Mouse (Mus musculus): ENCODE results near the gene Tktl1. TPM values are rescaled to one million over a fixed set of nuclear protein-coding genes. Genes with fewer than 3 reads are reported as not detected.
"Not testable (repeated sequence)": the region's sequence is repeated elsewhere in the genome, so short reads cannot be mapped to it uniquely, and the experiment has no call there.

The Tktl1 gene
- polyA plus RNA-seq (2012; ENCODE audit: insufficient read depth, low replicate concordance): not detected in 2 replicates

DNA sequence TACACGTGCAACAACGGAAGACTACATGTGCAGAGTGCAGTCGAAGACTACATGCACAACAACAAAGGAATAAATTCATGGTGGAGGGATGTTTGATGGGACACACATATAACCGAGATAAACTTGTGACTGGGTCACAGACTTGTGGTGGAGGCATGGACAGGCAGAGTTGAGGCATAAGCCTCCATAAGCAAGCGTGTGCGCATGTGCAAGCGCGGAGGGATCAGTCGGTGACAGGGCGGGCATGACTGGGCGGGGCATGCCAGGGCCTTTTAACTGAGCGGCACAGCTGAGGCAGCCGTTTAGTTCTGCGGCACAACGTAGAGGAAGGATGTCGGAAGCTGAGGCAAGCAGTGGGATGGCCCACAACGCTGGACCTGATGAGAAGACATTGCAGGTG lies at the start of gene Tktl1:
Tktl1 (plus strand) TSS at position 301 of the 400 bp plus-strand sequence.
- Histone ChIP-seq H3K4me1 (no peaks in the 10 kb centered on the region), H3K4me3 (replicated peaks) (no peak within 1 kb of the TSS), H3K9me3 (peaks cover 11% of the 10 kb centered on the region; the same call in 1 of the 2 replicates), H3K27me3 (replicated peaks) (peaks cover 12% of the 10 kb centered on the region), H3K36me3 (replicated peaks; ENCODE audit: low read length) (no peaks in the 10 kb centered on the region)
- no peak for TF ChIP-seq GATA1 (IDR thresholded peaks at IDR 0.05; ENCODE audit: borderline replicate concordance, low read length)
- no peak for TF ChIP-seq FLI1 (IDR thresholded peaks at IDR 0.05; ENCODE audit: low read length)

- H3K36me3 ChIP-seq (replicated peaks; ENCODE audit: low read length); H3K4me1 ChIP-seq; H3K9me3 ChIP-seq; H3K4me3 ChIP-seq (replicated peaks): not testable (repeated sequence)
- H3K27me3 ChIP-seq (replicated peaks): peaks cover 40% of the 10 kb centered on the region
These were observed 41.8 kb upstream of the Tktl1 start, which contains the start of gene Mecp2 for GRCm38 (mm10) chrX:74135263-74135662. Gene Mecp2 (minus strand): TSS chrX:74135363.

- no peak for TF ChIP-seq GATA1 (IDR thresholded peaks at IDR 0.05; ENCODE audit: borderline replicate concordance, low read length)
- TF ChIP-seq FLI1 (IDR thresholded peaks at IDR 0.05; ENCODE audit: low read length): no peak
- Histone ChIP-seq H3K9me3 (no peaks in the 10 kb centered on the region), H3K27me3 (replicated peaks) (peaks cover 6% of the 10 kb centered on the region), H3K4me1 (no peaks in the 10 kb centered on the region), H3K4me3 (replicated peaks) (no peak within 1 kb of the TSS), H3K36me3 (replicated peaks; ENCODE audit: low read length) (no peaks in the 10 kb centered on the region)
These were observed 9.3 kb upstream of the Tktl1 start, which contains the start of gene Tex28 for GRCm38 (mm10) chrX:74167738-74168137. Gene Tex28 (minus strand): TSS chrX:74167838.

- no peak overlapping the region for H3K4me3 ChIP-seq (replicated peaks)
- H3K4me1 ChIP-seq: no peaks in the 10 kb centered on the region
- TF ChIP-seq FLI1 (IDR thresholded peaks at IDR 0.05; ENCODE audit: low read length) (no peak), GATA1 (IDR thresholded peaks at IDR 0.05; ENCODE audit: borderline replicate concordance, low read length) (no peak)
These were observed 26.5 kb downstream of the Tktl1 start for GRCm38 (mm10) chrX:74203556-74203955.

GRCm38 (mm10) chrX:74218496-74218895 lies 41.4 kb downstream of the Tktl1 start:
- Histone ChIP-seq H3K9me3 (peaks cover 6% of the 10 kb centered on the region; the same call in 1 of the 2 replicates), H3K27me3 (replicated peaks) (peaks cover 8% of the 10 kb centered on the region), H3K4me3 (replicated peaks) (no peak overlapping the region), H3K4me1 (peaks cover 6% of the 10 kb centered on the region), H3K36me3 (replicated peaks; ENCODE audit: low read length) (peaks cover 41% of the 10 kb centered on the region)
- TF ChIP-seq GATA1 (IDR thresholded peaks at IDR 0.05; ENCODE audit: borderline replicate concordance, low read length): no peak
- TF ChIP-seq FLI1 (IDR thresholded peaks at IDR 0.05; ENCODE audit: low read length): no peak

More at GRCm38 (mm10) chrX:74203556-74203955, 26.5 kb downstream of the Tktl1 start:
- H3K36me3 ChIP-seq (replicated peaks; ENCODE audit: low read length): no peaks in the 10 kb centered on the region
- H3K27me3 ChIP-seq (replicated peaks): peaks cover 12% of the 10 kb centered on the region
- H3K9me3 ChIP-seq: no peaks in the 10 kb centered on the region

- TF ChIP-seq GATA1 (IDR thresholded peaks at IDR 0.05; ENCODE audit: borderline replicate concordance, low read length) (no peak), FLI1 (IDR thresholded peaks at IDR 0.05; ENCODE audit: low read length) (no peak)
- H3K9me3 ChIP-seq: no peaks in the 10 kb centered on the region
- H3K4me1 ChIP-seq: peaks cover 8% of the 10 kb centered on the region
These were observed 42.4 kb downstream of the Tktl1 start for GRCm38 (mm10) chrX:74219449-74219848.

DNA sequence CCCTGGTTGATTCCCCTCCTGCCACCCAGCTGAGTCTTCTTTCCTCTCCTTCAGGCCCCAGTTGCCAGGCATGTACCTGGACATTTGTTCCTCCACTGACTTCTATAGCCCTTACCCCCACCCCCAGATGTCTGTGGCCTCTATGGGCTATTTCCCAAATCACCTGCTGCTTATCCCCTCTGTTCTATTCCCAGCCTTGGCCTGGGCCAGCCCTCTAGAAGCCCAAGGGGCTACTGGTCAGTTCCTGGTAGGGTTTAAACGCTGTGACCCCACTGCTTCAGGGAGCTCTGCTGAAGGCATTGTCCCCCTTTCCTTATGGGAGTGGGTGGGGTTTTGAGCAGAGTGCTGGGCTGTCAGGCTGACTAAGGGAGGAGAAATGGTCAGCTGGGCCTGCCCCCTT lies 43.0 kb downstream of the Tktl1 start:
- H3K27me3 ChIP-seq (replicated peaks): peaks cover 11% of the 10 kb centered on the region
- H3K9me3 ChIP-seq; H3K4me1 ChIP-seq; H3K4me3 ChIP-seq (replicated peaks): not testable (repeated sequence)
- peaks cover 53% of the 10 kb centered on the region for H3K36me3 ChIP-seq (replicated peaks; ENCODE audit: low read length)

More at GRCm38 (mm10) chrX:74219449-74219848, 42.4 kb downstream of the Tktl1 start:
- H3K36me3 ChIP-seq (replicated peaks; ENCODE audit: low read length): peaks cover 47% of the 10 kb centered on the region
- H3K27me3 ChIP-seq (replicated peaks): peaks cover 6% of the 10 kb centered on the region
- no peak overlapping the region for H3K4me3 ChIP-seq (replicated peaks)

GRCm38 (mm10) chrX:74230038-74230437 lies 53.0 kb downstream of the Tktl1 start:
- H3K36me3 ChIP-seq (replicated peaks; ENCODE audit: low read length): peaks cover 100% of the 10 kb centered on the region
- peaks cover 43% of the 10 kb centered on the region for H3K27me3 ChIP-seq (replicated peaks)
- no peak overlapping the region for H3K4me3 ChIP-seq (replicated peaks)
- no peaks in the 10 kb centered on the region for H3K9me3 ChIP-seq
- TF ChIP-seq GATA1 (IDR thresholded peaks at IDR 0.05; ENCODE audit: borderline replicate concordance, low read length) (no peak), FLI1 (IDR thresholded peaks at IDR 0.05; ENCODE audit: low read length) (no peak)
- H3K4me1 ChIP-seq: peaks cover 13% of the 10 kb centered on the region; the same call in 1 of the 2 replicates

- H3K36me3 ChIP-seq (replicated peaks; ENCODE audit: low read length): peaks cover 97% of the 10 kb centered on the region
- TF ChIP-seq GATA1 (IDR thresholded peaks at IDR 0.05; ENCODE audit: borderline replicate concordance, low read length): no peak
- no peak for TF ChIP-seq FLI1 (IDR thresholded peaks at IDR 0.05; ENCODE audit: low read length)
- H3K4me1 ChIP-seq: peaks cover 21% of the 10 kb centered on the region
- no peaks in the 10 kb centered on the region for H3K9me3 ChIP-seq
- no peak overlapping the region for H3K4me3 ChIP-seq (replicated peaks)
- H3K27me3 ChIP-seq (replicated peaks): peaks cover 40% of the 10 kb centered on the region
These were observed 56.1 kb downstream of the Tktl1 start for GRCm38 (mm10) chrX:74233196-74233595.

- H3K9me3 ChIP-seq: no peaks in the 10 kb centered on the region
- TF ChIP-seq GATA1 (IDR thresholded peaks at IDR 0.05; ENCODE audit: borderline replicate concordance, low read length) (no peak), FLI1 (IDR thresholded peaks at IDR 0.05; ENCODE audit: low read length) (no peak)
- peaks cover 81% of the 10 kb centered on the region for H3K36me3 ChIP-seq (replicated peaks; ENCODE audit: low read length)
These were observed 63.3 kb downstream of the Tktl1 start for GRCm38 (mm10) chrX:74240332-74240731.

DNA sequence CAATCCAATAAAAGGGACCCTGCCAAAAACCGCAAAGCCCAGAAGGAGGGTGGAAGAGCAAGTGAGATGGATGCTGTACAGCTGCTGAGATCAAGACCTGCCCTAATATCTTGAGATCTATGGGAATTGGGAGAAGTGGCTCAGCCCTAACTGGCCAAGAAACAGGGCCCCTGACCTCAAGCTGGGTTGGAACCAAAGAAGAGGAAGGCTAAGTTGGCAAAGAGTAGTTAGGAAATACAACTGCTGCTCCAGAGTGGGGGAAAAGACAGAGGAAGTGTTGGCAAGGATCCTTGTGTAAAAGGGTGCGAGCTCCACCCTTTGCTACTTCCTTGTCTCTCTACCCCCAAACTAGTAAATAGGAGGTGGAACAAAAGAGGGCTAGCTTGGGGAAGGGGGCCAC lies 66.3 kb downstream of the Tktl1 start:
- Histone ChIP-seq H3K4me1 (peaks cover 48% of the 10 kb centered on the region), H3K9me3 (peaks cover 4% of the 10 kb centered on the region; the same call in 1 of the 2 replicates), H3K27me3 (replicated peaks) (peaks cover 25% of the 10 kb centered on the region), H3K36me3 (replicated peaks; ENCODE audit: low read length) (peaks cover 53% of the 10 kb centered on the region), H3K4me3 (replicated peaks) (peak overlapping the region; percentile 94)
- TF ChIP-seq GATA1 (IDR thresholded peaks at IDR 0.05; ENCODE audit: borderline replicate concordance, low read length): no peak
- TF ChIP-seq FLI1 (IDR thresholded peaks at IDR 0.05; ENCODE audit: low read length): no peak

More at GRCm38 (mm10) chrX:74240332-74240731, 63.3 kb downstream of the Tktl1 start:
- peaks cover 25% of the 10 kb centered on the region for H3K27me3 ChIP-seq (replicated peaks)
- no peak overlapping the region for H3K4me3 ChIP-seq (replicated peaks)
- peaks cover 50% of the 10 kb centered on the region for H3K4me1 ChIP-seq
